Mouse (Mus musculus): Measurements from ENCODE around the gene Col6a1.

DNA sequence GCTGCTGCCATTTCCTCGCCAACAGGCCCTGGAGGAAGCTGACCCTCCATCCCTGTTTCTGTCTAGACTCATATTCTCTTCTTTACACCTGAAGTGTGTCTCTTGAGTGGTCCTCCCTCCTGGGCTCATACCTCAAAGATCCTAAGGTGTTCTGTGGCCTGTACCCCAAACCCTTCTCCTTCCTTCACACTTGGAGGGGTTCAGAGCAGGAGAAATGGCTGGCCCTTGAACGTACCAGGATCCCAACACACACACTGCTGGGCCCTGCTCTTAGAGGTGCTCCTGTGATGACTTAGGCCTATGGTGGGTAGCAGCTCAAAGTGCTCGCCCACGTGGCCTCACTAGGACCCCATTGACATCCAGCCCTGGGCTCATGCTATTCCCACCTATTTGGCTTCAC is 39.0 kb upstream of the Col6a1 start:
- TF ChIP-seq CTCF (IDR thresholded peaks at IDR 0.05; ENCODE audit: control insufficient read depth, insufficient read depth, insufficient replicate concordance, low read depth, low read length) (no peak), POLR2A (IDR thresholded peaks at IDR 0.05; ENCODE audit: control insufficient read depth, low read depth, low read length) (no peak)
